Mouse (Mus musculus) liver, postnatal 0 days (tissue): ENCODE data around the gene Alcam. TPM values are rescaled to one million over a fixed set of nuclear protein-coding genes. Genes with fewer than 3 reads are reported as not detected.
A peak's percentile ranks its signal among the peaks of the same experiment; 100 is the strongest.

Source experiments
- ATAC-seq: fragments of 200-750 bp; cut with Nextera tagmentation; 2 replicates; pipeline ENCODE4 v1.8.0; 2017; ENCODE audit warnings: mild to moderate bottlenecking, moderate library complexity
- DNase-seq: peaks from one replicate; pipeline ENCODE4 v3.0.0-alpha.2; 2016
- H3K27ac ChIP-seq: fragments of 300-500 bp; sonication (generic); 2 replicates; pipeline ENCODE4 v1.5.1; 2014; ENCODE audit warnings: antibody characterized with exemption, moderate library complexity, mild to moderate bottlenecking, low read depth
- H3K27me3 ChIP-seq: fragments of 300-500 bp; sonication (generic); 2 replicates; pipeline ENCODE4 v1.6.1; 2014; ENCODE audit warnings: low read length, control low read depth, mixed read lengths; ENCODE audit not compliant: insufficient read depth
- H3K36me3 ChIP-seq: fragments of 300-500 bp; sonication (generic); replicated peaks from 2 replicates; pipeline ENCODE4 v1.6.1; 2014; ENCODE audit warnings: mild to moderate bottlenecking, control low read depth, low read length, moderate library complexity, mixed read lengths; ENCODE audit not compliant: insufficient read depth
- H3K4me1 ChIP-seq: fragments of 300-500 bp; sonication (generic); 2 replicates; pipeline ENCODE4 v1.6.1; 2014; ENCODE audit warnings: antibody characterized with exemption, mild to moderate bottlenecking, control low read depth; ENCODE audit not compliant: insufficient read depth
- H3K4me2 ChIP-seq: fragments of 300-500 bp; sonication (generic); 2 replicates; pipeline ENCODE4 v1.6.1; 2014; ENCODE audit warnings: low read depth, mild to moderate bottlenecking, low read length, moderate library complexity, mixed read lengths
- H3K4me3 ChIP-seq: fragments of 300-500 bp; sonication (generic); 2 replicates; pipeline ENCODE4 v1.5.1; 2014; ENCODE audit warnings: low read depth, low read length
- H3K9ac ChIP-seq: fragments of 300-500 bp; sonication (generic); replicated peaks from 2 replicates; pipeline ENCODE4 v1.6.1; 2014; ENCODE audit warnings: mild to moderate bottlenecking, moderate library complexity
- H3K9me3 ChIP-seq: fragments of 300-500 bp; sonication (generic); 2 replicates; pipeline ENCODE4 v1.6.1; 2016; ENCODE audit warnings: mild to moderate bottlenecking, control low read depth, low read length, mixed read lengths
- CTCF ChIP-seq: sonication (generic); IDR thresholded peaks from 2 replicates; pipeline ENCODE4 v1.5.1; 2016; ENCODE audit warnings: antibody characterized with exemption, low read depth
- EP300 ChIP-seq: IDR thresholded peaks from 2 replicates; pipeline ENCODE4 v1.6.1; 2016; ENCODE audit warnings: antibody characterized with exemption, low read depth, mild to moderate bottlenecking
- WGBS: fragments of 180-500 bp; shearing (Covaris S2); extraction: QIAGEN DNeasy Blood & Tissue Kit; methylation state at CpG from one replicate; pipeline ENCODE4 v1.1.7; 2014; ENCODE audit not compliant: insufficient replicate concordance; 5-methylcytosine and 5-hydroxymethylcytosine counted together
- polyA plus RNA-seq: library from polyadenylated mRNA; unstranded; fragments of >200 nt; fragmentation: Nextera tagmentation; extraction: Ambion mirVana; gene quantifications from 2 replicates; pipeline ENCODE4 v1.2.1, GENCODE M21; 2015

The Alcam gene
- polyA plus RNA-seq, 1 experiment from 2014 or later: 8.1 TPM

DNA sequence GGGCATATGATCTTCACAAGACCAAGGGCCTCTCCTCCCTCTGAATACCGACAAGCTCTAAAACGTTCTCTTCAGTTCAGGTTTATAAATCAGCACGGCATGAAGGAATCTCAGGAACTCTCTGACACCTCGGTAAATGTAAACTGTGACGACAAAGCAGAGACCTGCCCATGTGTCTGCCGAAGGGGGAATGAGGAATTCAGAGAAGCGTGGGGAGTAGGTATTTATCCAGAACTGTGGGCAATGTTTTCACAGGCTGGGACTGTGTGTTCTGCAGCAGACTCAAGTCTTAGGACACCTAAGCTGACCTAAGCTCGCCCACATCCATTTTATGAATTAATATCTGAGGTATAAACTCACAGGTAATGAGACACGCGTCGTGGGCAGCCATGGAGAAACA, 20.7 kb downstream of the Alcam start:
- DNase-seq: no peak
- Histone ChIP-seq H3K4me1 (no peaks in the 10 kb centered on the region), H3K27me3 (no peaks in the 10 kb centered on the region), H3K9ac (no peak overlapping the region), H3K27ac (0 out of 2 replicates have a peak overlapping the region, but pooled peaks have one; percentile 13), H3K9me3 (no peaks in the 10 kb centered on the region), H3K4me2 (no peak overlapping the region), H3K36me3 (no peaks in the 10 kb centered on the region), H3K4me3 (no peak overlapping the region)
- ATAC-seq: 0 out of 2 replicates have a peak, but pooled peaks have one; percentile 29
- 51% methylated on average over 11 of the region's 11 CpGs for WGBS
- TF ChIP-seq CTCF: no peak
- no peak for TF ChIP-seq EP300

DNA sequence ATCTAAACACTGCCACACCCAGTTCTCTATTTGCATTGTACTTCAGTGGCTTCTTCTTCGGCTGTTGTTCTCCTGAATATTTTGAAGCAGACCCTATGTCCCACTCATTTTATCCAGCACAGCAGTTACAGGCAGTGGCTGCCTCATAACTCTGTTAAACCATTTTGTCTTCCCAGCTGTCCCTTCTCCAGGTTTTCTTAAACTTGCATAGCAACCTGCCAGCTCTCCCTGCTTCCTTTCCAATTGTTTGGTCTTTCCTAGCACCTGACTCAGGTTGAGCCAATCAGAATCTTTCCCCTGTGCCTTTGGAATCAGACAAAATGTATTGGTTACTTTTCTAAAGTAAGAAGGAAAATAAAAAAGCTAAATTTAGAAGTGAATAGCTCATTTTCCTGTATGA, 21.8 kb downstream of the Alcam start:
- Histone ChIP-seq H3K9ac (no peak overlapping the region), H3K36me3 (no peaks in the 10 kb centered on the region), H3K27me3 (no peaks in the 10 kb centered on the region), H3K4me2 (no peak overlapping the region), H3K4me1 (no peaks in the 10 kb centered on the region), H3K4me3 (no peak overlapping the region), H3K27ac (no peak overlapping the region), H3K9me3 (no peaks in the 10 kb centered on the region)
- ATAC-seq: no peak
- no peak for DNase-seq
- TF ChIP-seq CTCF (no peak), EP300 (no peak)
- 65% methylated on average over 1 of the region's 1 CpGs for WGBS

DNA sequence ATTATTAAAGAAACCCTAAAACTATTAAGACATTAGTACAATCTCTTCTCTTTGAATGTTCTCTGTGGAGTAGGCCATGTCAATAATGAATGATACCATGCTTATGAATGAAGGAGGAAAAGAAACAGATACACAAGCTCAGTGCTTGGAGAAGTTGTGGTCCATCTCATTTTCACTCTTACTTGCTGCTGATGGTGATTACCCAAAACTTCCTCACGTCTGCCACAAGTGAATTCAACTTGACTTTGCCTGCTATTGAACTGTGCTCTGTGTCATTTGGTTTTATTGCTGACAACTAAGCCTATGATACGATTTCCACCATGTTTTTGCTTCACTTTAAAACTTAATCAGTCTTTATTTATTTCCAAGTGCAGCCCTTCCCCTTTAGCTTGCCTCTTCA, 22.3 kb downstream of the Alcam start:
- ATAC-seq: no peak
- H3K27ac ChIP-seq: no peak overlapping the region
- no peak overlapping the region for H3K9ac ChIP-seq
- no peaks in the 10 kb centered on the region for H3K27me3 ChIP-seq
- no peak for DNase-seq
- 56% methylated on average over 2 of the region's 2 CpGs for WGBS
- no peaks in the 10 kb centered on the region for H3K9me3 ChIP-seq
- H3K4me2 ChIP-seq: no peak overlapping the region
- H3K4me3 ChIP-seq: no peak overlapping the region
- no peaks in the 10 kb centered on the region for H3K4me1 ChIP-seq
- TF ChIP-seq EP300 (no peak), CTCF (no peak)
- no peaks in the 10 kb centered on the region for H3K36me3 ChIP-seq

DNA sequence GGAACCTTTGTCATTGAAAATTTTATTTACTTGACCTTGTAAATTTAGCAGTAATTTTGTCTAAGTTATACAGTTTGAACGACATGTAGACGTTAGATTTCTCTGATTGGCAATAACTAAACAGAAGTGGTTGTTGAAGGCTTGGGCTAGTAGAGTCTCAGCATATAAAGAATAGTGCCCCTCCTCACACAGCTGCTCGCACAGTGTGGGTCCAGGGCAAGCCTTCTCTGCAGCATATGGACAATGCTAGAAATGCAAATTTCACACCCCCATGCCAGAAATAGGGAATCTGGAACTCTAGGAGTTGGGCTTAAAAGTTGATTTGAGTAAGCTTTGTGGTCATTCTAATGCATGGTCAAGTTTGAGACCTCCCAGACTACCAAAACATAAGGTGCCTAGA, 23.8 kb downstream of the Alcam start:
- ATAC-seq (no peak), DNase-seq (no peak)
- Histone ChIP-seq H3K27ac (no peak overlapping the region), H3K27me3 (no peaks in the 10 kb centered on the region), H3K4me3 (no peak overlapping the region), H3K4me2 (no peak overlapping the region), H3K4me1 (no peaks in the 10 kb centered on the region), H3K9me3 (no peaks in the 10 kb centered on the region), H3K36me3 (no peaks in the 10 kb centered on the region), H3K9ac (no peak overlapping the region)
- WGBS: 67% methylated on average over 3 of the region's 3 CpGs
- TF ChIP-seq EP300 (no peak), CTCF (no peak)

DNA sequence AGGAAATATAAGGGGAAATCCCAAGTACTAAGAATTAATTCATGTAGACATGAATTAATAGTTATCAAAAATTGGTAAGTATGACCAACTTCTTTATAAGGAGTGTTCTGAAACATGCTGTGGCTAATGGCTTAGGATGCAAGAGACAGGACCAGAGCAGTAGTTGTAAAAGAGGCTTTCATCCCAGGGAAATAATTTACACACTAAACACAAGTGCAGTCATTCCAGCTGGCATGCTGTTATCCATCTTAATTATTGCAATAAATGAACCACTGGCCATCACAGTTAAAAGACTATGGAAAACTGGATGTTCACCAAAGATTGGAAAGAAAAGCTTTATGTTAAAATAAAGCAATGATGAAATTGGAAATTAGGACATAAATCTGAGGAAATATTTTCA, 24.2 kb downstream of the Alcam start:
- TF ChIP-seq CTCF (no peak), EP300 (no peak)

DNA sequence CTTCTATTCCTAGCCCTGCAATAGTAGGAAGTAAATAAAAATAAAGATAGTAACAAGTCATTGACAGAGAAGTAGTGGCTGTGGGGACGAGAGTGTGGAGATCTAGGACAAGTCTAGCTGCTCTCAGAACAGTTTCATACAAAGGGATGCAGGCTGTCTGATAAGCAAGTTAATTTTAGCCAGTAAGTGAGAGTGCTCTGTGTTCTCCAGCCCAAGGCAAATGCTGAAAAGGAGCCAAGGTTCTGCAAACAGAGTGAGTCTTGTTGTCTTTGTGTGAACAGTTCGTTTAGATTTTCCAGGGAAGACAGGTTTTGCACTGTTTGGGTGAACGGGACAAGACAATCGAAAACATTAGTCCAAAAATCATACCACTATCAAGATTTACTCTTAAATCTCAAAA, 25.4 kb downstream of the Alcam start:
- H3K4me2 ChIP-seq: peak overlapping the region; percentile 37
- DNase-seq: no peak
- no peaks in the 10 kb centered on the region for H3K27me3 ChIP-seq

More for the DNA sequence above, 24.2 kb downstream of the Alcam start:
- no peak for DNase-seq
- Histone ChIP-seq H3K4me1 (no peaks in the 10 kb centered on the region), H3K9ac (no peak overlapping the region), H3K4me3 (no peak overlapping the region), H3K36me3 (no peaks in the 10 kb centered on the region), H3K9me3 (no peaks in the 10 kb centered on the region), H3K27ac (no peak overlapping the region), H3K27me3 (no peaks in the 10 kb centered on the region), H3K4me2 (no peak overlapping the region)
- ATAC-seq: no peak

More for the DNA sequence above, 25.4 kb downstream of the Alcam start:
- no peak for TF ChIP-seq CTCF
- no peak for TF ChIP-seq EP300
- Histone ChIP-seq H3K9me3 (no peaks in the 10 kb centered on the region), H3K4me3 (peak overlapping the region; percentile 8; the same call in 1 of the 2 replicates), H3K9ac (no peak overlapping the region), H3K4me1 (no peaks in the 10 kb centered on the region), H3K36me3 (no peaks in the 10 kb centered on the region), H3K27ac (peak overlapping the region; percentile 60; the same call in 1 of the 2 replicates)
- ATAC-seq: no peak
- 43% methylated on average over 4 of the region's 4 CpGs for WGBS
